Mouse (Mus musculus) thymus, postnatal 0 days (tissue): ENCODE data around the gene Xylb. TPM values are rescaled to one million over a fixed set of nuclear protein-coding genes. Genes with fewer than 3 reads are reported as not detected.
A peak's percentile ranks its signal among the peaks of the same experiment; 100 is the strongest.
"Not testable (repeated sequence)": the region's sequence is repeated elsewhere in the genome, so short reads cannot be mapped to it uniquely, and the experiment has no call there.

Experiments used
- DNase-seq: peaks from one replicate; pipeline ENCODE4 v3.0.0-alpha.2; 2015; ENCODE audit warnings: low spot score
- polyA plus RNA-seq: library from polyadenylated mRNA; unstranded; fragments of >200 nt; fragmentation: Nextera tagmentation; extraction: Ambion mirVana; gene quantifications from 2 replicates; pipeline ENCODE4 v1.2.1, GENCODE M21; 2015

Gene Xylb
- polyA plus RNA-seq, 1 experiment from 2014 or later: 0.99 TPM

DNA sequence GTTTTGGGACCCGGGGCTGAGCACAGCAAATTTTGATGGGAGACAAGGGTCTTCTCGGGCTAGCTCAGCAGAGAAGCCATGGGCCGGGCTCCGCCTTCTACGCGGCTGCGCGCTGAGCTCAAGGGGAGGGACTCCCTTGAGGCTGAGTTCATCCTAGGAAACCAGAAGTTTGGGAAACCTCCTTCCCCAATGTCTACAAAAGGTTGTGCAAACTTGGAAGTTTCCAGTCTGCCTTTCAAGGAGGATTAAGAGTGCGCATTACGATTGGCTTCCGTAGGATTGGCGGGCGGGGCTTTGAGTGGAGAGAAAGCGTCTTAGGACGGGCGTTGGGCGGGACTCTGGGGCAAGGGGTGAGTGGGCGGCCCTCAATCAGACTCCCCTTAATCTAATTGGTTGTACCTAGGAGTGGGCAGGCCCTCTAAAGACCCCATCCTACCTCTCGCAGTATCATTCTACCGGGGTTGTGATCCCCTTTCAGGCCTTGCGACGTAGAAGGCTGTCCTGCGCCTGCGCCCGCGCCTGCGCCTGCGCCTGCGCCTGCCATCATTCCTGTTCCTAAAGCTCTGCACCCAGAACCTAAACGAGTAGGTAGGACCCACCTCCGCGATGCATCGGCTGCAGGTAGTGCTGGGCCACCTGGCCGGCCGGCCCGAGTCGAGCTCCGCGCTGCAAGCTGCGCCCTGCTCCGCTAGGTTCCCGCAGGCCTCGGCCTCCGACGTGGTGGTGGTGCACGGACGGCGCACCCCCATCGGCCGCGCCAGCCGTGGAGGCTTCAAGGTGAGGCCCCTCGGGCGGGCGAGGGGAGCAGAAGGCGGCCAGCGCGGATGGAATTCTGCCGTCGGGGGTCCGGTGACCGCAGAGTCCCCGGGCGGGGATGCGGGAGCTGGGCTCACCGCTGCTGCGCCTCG is 16.0 kb upstream of the Xylb start, which contains the start of gene Myd88:
Gene Myd88, minus strand, starts transcription at position 503 of the 908 bp plus-strand sequence.
- peak; percentile 96 for DNase-seq

GRCm38 (mm10) chr9:119342728-119343127 is 14.5 kb upstream of the Xylb start:
- no peak for DNase-seq

DNA sequence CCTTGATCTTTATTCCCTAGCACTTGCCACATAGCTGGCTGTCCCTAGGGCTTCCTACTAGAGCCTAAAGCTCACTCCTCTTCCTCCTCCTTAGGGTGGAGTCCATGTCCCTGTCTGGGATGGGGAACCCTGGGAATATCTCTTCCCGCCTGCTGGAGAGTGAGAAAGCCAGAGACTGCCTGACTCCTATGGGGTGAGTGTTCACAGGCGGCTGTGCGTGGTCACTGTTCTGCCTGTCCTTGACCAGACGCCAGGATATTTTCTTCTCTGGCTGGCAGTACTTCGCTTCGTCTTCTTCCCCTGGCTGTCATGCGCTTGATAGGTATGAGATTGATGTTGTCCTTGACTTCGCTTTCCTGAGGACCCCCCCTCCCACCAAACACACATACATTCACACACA is 10.8 kb upstream of the Xylb start:
- no peak for DNase-seq

DNA sequence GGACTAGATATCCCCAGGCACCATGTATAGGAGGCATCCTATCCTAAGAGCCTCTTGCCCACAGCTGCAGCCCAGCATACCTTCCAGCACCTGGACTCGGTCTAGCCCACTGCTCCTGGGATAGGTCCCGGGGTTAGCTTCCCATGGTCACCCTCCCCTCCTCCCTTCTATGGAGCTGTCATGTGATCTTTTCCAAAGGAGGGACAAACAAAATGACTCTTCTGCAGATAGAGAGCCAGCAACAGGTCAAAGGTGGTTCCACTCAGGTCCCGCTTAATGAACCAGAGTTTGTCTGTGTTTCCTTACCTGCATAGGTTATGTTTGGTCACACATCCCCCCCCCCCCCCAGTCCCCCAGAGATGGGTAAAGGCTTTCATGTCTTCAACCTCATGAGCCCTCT is 6.7 kb upstream of the Xylb start:
- DNase-seq: no peak

- no peak for DNase-seq
Measured at GRCm38 (mm10) chr9:119350947-119351705, 6.1 kb upstream of the Xylb start.

- DNase-seq: peak; percentile 69
Measured at GRCm38 (mm10) chr9:119352060-119352459, 5.1 kb upstream of the Xylb start.

DNA sequence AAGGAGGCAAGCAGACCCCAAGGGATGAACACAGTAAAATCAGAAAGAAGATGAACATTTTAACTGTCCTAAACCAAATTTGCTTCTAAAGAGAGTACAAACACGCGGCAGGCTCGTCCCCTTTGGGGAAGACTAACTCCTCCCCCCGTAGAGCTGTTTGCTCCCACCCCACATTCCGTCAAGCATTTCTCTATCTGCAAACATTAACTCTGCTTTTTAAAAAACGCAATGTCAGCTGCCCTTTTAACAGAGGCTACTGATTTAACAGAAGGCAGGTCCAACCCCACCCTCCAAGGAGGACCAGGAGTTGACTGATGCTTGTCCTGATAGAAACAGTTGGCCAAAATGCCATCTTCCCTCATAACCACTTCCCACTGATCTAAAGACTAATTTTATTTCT is 3.3 kb upstream of the Xylb start:
- no peak for DNase-seq

GRCm38 (mm10) chr9:119355943-119356342 is 1.2 kb upstream of the Xylb start:
- no peak for DNase-seq

DNA sequence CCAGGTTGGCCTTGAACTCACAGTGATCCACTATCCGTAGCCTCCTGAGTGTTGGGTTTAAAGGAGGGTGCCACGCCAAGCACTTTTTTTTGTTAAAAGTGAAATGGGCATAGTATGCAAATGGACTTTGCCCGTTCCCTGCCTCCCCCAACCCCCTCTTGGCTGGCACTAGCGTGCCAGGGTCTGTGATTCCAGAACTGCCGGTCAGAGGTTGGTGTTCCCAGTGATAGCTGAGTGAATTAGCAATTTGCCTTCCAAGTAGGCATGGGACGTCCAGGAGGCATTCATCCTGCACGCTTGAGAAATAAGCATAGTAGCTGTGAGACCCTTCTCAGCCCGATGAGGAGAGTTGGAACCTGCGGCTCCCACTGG is 863 bp downstream of the Xylb start:
- DNase-seq: no peak

GRCm38 (mm10) chr9:119361416-119361815 is 4.2 kb downstream of the Xylb start:
- no peak for DNase-seq

- no peak for DNase-seq
Measured at GRCm38 (mm10) chr9:119363229-119363628, 6.0 kb downstream of the Xylb start.

DNA sequence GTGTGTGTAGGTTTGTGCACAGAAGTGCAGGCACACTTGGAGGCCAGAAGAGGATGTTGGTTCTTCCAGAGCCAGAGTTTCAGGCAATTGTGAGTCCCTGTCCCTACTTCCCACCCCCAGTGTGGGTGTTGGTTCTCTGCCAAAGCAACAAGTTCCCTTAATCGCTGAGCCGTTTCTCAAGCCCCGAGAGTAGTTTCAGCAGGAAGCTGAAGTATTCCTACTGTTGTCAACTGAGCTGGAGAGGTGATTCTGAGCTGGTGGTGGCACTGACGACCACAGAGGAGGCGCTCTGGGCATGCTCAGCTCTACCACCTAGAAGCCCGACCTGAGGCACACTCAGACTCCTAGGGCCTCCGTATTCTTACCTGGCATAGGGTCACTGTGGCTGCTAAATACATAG is 8.1 kb downstream of the Xylb start, which contains the start of gene Slc22a14:
Gene Slc22a14, minus strand, starts transcription at position 270 of the 400 bp plus-strand sequence.
- no peak for DNase-seq

DNA sequence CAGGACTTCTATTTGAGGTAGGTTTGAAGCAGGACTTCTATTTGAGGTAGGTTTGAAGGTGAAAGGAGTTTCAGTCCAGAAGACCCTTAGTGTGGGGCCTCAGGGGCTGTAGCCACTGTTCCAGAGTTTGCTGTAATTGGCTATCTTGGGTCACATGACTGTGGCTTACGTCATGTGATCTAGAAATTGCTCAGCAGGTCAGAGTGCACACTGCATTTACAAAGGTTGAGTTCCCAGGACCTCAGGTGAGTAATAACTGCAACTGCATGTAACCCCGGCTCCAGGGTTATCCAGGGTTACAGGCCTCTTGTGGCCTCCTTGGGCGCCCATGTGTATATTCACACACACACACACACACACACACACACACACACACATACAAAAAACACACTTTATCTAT is 11.2 kb downstream of the Xylb start:
- no peak for DNase-seq

GRCm38 (mm10) chr9:119370770-119371169 is 13.6 kb downstream of the Xylb start:
- not testable (repeated sequence) for DNase-seq

DNA sequence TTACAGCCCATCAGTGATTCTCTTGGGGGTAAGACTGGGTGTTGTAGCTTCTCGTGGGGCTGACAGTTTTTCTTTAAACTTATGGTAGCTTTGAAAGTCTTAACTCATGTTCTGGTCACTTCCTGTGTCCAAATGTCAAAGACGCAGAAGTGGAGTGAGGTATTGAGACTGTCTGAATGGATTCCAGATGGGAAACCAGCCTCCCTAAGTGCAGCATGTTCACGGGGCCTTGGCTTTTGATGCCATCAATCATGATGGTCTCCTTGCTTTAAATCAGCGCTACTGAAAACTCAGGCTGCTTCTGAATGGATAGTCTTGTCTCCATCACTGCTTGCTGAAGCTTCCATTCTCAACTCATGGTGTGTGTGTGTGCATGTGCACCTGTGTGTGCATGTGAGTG is 14.1 kb downstream of the Xylb start:
- no peak for DNase-seq

GRCm38 (mm10) chr9:119375008-119375407 is 17.8 kb downstream of the Xylb start:
- no peak for DNase-seq

GRCm38 (mm10) chr9:119375556-119375955 is 18.4 kb downstream of the Xylb start:
- DNase-seq: no peak

DNA sequence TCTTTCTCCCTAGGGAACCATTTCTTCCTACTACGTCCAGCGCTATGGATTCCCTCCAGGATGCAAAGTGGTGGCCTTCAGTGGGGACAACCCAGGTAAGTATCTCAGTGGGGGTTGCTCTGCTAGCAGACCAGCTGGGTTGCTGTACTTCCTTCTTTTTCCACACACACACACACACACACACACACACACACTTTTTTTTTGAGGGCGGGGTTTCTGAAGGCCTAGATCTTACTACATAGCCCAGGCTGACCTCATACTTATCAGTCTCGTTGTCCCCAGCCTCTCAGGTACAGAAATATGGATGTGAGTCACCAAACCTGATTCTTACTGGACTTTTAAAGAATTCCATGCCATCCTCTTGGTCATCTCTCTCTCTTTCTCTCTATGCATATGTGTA is 21.1 kb downstream of the Xylb start:
- no peak for DNase-seq

DNA sequence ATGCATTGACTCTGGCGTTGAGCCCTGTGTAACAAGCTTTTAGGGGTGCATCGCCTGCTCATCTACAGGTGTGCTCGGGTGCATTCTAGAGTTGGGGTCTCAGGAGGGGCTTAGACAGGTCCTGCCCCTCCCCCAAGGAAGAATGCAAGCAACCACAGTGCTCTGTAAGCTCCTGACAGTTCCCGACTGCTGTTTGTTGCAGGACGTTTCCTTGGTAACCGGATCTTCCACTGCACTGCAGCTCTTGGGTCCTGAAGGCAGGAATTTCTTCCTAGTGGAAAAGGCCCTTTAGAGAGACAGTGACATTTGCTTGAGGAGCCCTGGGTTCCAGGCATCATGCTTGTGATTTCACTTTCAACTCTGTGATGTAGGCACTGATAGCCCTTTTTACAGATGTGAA is 25.4 kb downstream of the Xylb start:
- no peak for DNase-seq

- peak; percentile 20 for DNase-seq
Measured at GRCm38 (mm10) chr9:119388956-119389355, 31.8 kb downstream of the Xylb start.

GRCm38 (mm10) chr9:119390214-119390613 is 33.0 kb downstream of the Xylb start:
- DNase-seq: no peak

- no peak for DNase-seq
Measured at GRCm38 (mm10) chr9:119394808-119395207, 37.6 kb downstream of the Xylb start.
